Mouse (Mus musculus) layer of hippocampus, adult 9-11 months (tissue): ENCODE results near the gene Olfr178.

Source experiments
- DNase-seq: peaks from one replicate; pipeline ENCODE4 v3.0.0; 2022

Gene Olfr178

GRCm38 (mm10) chr16:58891963-58892362 is at the start of gene Olfr178:
TSS of gene Olfr178 (minus strand) at chr16:58892063.
- DNase-seq = no peak

GRCm38 (mm10) chr16:58929292-58929691 is 37.4 kb upstream of the Olfr178 start, which contains the start of gene Olfr180:
TSS of gene Olfr180 (minus strand) at chr16:58929392.
- no peak for DNase-seq

DNA sequence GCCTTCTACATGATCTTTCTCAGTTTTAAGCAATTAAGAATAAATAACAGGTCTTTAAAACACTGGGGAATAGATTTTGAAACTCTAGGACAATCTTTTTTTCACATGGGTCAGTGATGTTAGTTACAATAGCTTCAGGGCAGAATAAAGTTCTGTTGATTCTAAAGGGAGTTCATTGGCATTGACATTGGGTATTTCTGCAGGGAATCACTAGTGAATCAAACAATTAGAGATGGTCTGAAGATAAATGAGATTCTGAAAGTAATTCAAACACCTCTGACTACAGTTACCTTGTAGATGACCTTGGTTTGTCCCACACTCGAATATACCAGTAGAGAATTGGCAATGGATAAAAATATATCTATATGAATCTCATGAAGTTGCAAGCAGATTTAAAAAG is 36.8 kb upstream of the Olfr178 start, which contains the start of gene Olfr181:
TSS of gene Olfr181 (minus strand) at position 101 of the 400 bp plus-strand sequence.
- no peak for DNase-seq

GRCm38 (mm10) chr16:58884416-58884815 is 7.4 kb downstream of the Olfr178 start:
- no peak for DNase-seq

DNA sequence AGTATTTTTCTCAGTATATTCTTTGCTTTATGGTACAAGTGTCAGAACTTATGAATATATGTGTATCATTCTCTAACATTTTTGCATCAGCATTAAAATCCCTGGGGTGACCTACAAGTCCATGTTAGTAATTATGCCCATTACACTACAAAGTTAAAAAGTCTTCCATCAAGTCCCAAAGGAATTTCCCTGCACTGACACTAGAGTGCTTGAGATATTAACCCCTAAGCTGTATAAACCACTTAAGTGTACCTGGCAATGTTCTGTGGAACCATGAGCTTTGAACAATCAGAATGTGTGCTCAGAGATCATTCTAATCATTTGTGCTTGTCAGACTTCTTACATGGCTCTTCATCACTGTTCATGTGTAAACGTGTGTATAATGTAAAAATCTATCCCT is 17.2 kb downstream of the Olfr178 start, which contains the start of gene Olfr177:
TSS of gene Olfr177 (minus strand) at position 101 of the 400 bp plus-strand sequence.
- no peak for DNase-seq

- DNase-seq = no peak
Observed at GRCm38 (mm10) chr16:58861479-58861878, 30.4 kb downstream of the Olfr178 start.

DNA sequence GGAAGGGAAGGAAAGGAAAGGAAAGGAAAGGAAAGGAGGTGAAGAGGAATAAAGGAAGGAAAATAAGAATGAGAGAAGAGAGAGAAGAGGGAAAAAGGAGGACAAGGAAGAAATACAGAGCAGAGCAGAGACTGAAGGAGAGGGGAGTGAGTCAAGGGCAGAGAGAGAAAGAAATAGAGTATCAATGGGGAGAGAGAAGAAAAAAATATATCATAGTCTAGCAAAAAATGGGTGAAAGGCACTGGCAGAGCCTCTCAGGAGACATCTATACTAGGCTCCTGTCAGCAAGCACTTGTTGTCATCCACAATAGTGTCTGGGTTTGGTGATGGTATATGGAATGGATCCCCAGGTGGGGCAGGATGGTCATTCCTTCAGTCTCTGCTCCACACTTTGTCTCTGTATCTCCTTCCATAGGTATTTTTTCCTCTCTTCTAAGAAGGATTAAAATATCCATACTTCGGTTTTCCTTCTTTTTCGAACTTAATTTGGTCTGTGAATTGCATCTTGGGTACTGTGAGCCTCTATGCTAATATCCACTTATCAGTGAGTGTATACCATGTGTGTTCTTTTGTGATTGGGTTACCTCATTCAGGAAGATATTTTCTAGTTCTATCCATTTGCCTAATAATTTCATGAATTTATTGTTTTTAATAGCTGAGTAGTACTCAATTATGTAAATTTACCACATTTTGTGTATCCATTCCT is 31.7 kb downstream of the Olfr178 start:
- DNase-seq = no peak
